Mouse (Mus musculus): ENCODE measurements around the gene Slc22a23. TPM values are rescaled to one million over a fixed set of nuclear protein-coding genes. Genes with fewer than 3 reads are reported as not detected.
A peak's percentile ranks its signal among the peaks of the same experiment; 100 is the strongest.

The Slc22a23 gene
- polyA plus RNA-seq, 1 experiment from 2014 or later, result 18.1 TPM

DNA sequence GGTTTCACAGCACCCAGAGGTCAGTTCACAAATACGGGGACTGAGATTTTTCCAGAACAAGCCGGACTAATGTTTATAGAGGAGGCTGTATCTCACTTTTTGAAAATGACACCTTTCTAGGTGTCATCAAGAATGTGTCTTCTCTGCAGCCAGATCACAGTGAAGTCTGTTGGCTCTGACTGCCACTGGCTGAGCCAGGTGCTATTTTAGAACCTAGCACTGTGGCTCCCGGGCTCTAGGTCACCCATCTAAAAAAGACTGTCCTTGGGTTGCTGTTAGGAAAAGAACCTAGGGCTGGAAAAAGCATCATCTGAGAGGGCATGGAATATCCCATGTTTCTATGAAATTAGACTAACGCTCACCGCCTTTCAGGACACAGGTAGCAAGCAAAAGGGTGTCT lies 10.7 kb upstream of the Slc22a23 start:
- ATAC-seq (replicated peaks), result no peak
- Histone ChIP-seq H3K4me2 (no peak overlapping the region), H3K9me3 (no peaks in the 10 kb centered on the region), H3K27me3 (replicated peaks) (no peaks in the 10 kb centered on the region), H3K4me1 (no peaks in the 10 kb centered on the region), H3K36me3 (replicated peaks) (no peaks in the 10 kb centered on the region), H3K27ac (no peak overlapping the region), H3K4me3 (no peak overlapping the region), H3K9ac (no peak overlapping the region)
- WGBS, result 96% methylated on average over 5 of the region's 5 CpGs

DNA sequence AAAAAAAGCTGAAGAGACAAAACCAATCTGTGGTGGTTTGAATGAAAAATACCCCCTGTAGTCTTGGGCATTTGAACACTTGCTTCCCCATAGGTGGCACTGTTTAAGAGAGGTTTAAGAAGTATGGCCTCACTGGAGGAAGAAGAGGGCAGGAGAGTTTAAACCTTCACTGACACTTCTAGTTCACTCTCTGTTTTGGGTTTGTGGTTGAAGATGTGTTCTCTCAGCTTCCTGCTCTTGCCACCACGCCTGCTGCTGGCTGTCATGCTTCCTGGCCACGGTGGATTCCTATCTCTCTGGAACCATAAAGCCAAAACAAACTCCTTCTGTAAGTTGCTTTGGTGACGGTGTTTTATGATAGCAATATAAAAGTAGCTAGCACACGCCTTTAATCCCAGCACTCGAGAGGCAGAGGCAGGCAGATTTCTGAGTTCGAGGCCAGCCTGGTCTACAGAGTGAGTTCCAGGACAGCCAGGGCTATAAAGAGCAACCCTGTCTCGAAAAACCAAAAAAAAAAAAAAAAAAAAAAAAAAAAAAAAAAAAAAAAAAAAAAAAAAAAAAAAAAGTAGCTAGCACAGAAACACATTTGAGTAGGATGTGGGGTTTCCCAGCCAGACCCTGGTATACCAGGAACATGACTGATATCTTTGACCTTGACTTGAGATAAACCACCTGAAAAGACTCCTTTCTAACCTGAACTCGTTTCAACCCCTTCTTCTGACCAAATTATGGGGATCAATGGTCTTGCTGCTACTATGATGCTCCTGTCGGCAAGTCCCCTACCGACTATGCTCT lies 10.0 kb upstream of the Slc22a23 start:
- WGBS, result 93% methylated on average over 10 of the region's 10 CpGs
- H3K4me2 ChIP-seq, result no peak overlapping the region
- ATAC-seq (replicated peaks), result no peak

DNA sequence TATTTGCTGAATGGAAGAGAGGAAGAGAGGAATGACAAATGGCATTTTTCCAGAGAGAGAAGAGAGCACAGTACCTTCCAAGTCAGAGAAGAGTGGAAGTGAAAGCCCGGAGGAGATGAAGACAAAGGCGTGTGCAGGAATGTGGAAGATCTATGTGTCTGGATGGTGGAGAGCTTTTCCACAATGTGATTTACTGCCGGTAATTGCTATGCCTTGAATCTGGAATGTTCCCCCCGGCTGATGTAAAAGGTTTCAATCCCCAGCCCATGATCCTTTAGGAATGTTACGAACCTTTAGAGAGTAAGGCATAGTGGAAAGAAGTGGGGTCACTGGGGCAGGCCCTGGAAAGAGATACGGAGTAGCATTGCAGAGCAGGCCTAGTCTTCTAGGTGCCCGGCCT lies 8.3 kb upstream of the Slc22a23 start:
- no peak overlapping the region for H3K27ac ChIP-seq
- no peaks in the 10 kb centered on the region for H3K36me3 ChIP-seq (replicated peaks)
- H3K4me2 ChIP-seq, result no peak overlapping the region
- no peak overlapping the region for H3K9ac ChIP-seq
- 87% methylated on average over 7 of the region's 7 CpGs for WGBS
- no peak for ATAC-seq (replicated peaks)
- no peaks in the 10 kb centered on the region for H3K9me3 ChIP-seq
- no peak overlapping the region for H3K4me3 ChIP-seq
- H3K27me3 ChIP-seq (replicated peaks), result no peaks in the 10 kb centered on the region
- no peaks in the 10 kb centered on the region for H3K4me1 ChIP-seq

More for the DNA sequence above, 10.0 kb upstream of the Slc22a23 start:
- no peak overlapping the region for H3K27ac ChIP-seq
- no peaks in the 10 kb centered on the region for H3K27me3 ChIP-seq (replicated peaks)
- H3K4me3 ChIP-seq, result no peak overlapping the region
- no peaks in the 10 kb centered on the region for H3K4me1 ChIP-seq
- no peaks in the 10 kb centered on the region for H3K36me3 ChIP-seq (replicated peaks)
- H3K9me3 ChIP-seq, result no peaks in the 10 kb centered on the region
- no peak overlapping the region for H3K9ac ChIP-seq

DNA sequence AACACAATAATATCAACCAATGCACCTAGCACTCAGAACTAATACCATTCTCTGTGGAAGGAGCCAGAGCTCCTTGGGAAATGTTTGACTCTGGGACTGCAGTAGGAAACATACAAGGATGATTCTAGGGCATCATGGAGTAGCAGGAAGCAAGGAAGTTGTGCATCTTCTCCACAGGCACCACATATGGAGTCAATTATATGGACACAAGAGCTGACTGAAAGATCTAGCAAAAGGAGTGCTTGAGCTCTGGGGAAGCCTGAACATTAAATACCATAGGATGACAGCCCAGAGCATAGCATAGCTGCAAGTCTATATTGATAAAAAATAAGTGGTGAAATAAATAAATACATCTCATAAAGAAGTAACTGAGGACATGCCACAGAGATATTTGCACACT lies 6.5 kb upstream of the Slc22a23 start:
- H3K36me3 ChIP-seq (replicated peaks), result no peaks in the 10 kb centered on the region
- H3K4me1 ChIP-seq, result no peaks in the 10 kb centered on the region
- H3K27me3 ChIP-seq (replicated peaks), result no peaks in the 10 kb centered on the region
- no peak for ATAC-seq (replicated peaks)
- H3K4me2 ChIP-seq, result no peak overlapping the region
- no peak overlapping the region for H3K27ac ChIP-seq
- no peak overlapping the region for H3K9ac ChIP-seq
- no peak overlapping the region for H3K4me3 ChIP-seq
- no peaks in the 10 kb centered on the region for H3K9me3 ChIP-seq

DNA sequence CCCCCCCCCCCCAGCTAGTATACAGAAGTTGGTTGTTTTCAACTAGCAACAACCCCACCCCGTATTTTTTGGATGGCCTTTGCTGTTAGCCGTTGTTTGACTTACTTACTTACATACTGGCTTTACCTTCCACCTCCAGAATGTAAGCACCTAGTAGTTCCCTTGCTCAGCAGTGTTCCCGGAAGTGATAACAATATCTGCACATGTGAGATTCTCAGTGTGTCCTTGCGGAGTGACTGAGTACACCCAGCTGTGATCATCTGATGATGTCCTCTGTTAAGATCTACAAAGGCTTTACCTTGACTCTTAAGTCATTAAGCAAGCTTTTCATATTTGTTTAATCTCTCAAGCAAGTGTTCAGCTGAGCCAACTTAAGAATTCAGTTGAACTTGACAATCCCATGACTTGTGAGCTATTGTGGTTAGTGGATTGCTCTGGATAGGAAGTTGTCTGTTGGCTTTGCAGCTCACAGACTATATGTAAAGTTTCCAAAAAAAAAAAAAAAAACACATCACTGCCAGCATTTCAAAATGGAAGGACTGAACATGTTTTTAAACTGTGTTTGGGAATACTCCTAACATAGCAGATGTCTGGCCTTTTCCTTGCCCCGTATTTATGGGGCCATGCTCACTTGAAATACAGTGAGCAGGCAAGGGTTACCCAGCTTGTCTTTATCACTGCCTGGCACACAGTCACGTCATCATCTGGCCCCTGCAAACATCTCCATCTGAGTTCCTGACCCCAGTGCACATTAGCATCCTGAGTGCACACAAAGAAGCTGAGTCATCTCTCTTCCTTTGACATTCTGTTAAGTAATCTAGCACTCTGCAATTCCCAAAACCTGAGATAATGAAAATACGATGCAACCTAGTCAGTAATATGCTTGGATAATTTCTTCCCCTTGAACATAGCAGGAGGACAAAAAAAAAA lies 3.2 kb upstream of the Slc22a23 start:
- no peak for ATAC-seq (replicated peaks)

DNA sequence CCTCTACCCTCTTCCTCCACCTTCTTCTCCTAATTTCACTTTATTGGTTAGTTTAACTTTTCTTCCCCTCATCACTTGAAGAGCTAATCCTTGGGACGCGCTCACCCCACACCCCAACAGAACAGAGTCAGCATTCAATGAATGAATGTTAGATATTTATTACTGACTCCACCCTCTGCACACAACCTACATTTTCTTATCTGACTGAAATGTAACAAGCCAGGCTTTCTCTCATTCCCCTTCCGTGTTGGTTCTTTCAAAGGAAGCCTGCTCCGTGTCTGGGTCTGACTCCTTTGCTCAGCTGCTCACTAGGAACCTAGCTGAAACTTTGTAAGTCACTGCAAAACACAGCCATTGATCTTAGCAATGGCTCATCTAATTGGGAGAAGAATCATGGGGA lies 1.8 kb upstream of the Slc22a23 start:
- ATAC-seq (replicated peaks), result no peak
- no peaks in the 10 kb centered on the region for H3K27me3 ChIP-seq (replicated peaks)
- no peaks in the 10 kb centered on the region for H3K9me3 ChIP-seq
- no peak overlapping the region for H3K9ac ChIP-seq
- H3K27ac ChIP-seq, result no peak overlapping the region
- no peak overlapping the region for H3K4me2 ChIP-seq
- peaks cover 28% of the 10 kb centered on the region for H3K4me1 ChIP-seq
- no peaks in the 10 kb centered on the region for H3K36me3 ChIP-seq (replicated peaks)
- 52% methylated on average over 4 of the region's 4 CpGs for WGBS
- no peak overlapping the region for H3K4me3 ChIP-seq

More for the DNA sequence above, 3.2 kb upstream of the Slc22a23 start:
- Histone ChIP-seq H3K4me1 (peaks cover 13% of the 10 kb centered on the region), H3K9ac (no peak overlapping the region), H3K4me2 (no peak overlapping the region), H3K9me3 (no peaks in the 10 kb centered on the region), H3K4me3 (no peak overlapping the region), H3K27me3 (replicated peaks) (no peaks in the 10 kb centered on the region), H3K36me3 (replicated peaks) (no peaks in the 10 kb centered on the region), H3K27ac (no peak overlapping the region)
- 69% methylated on average over 7 of the region's 7 CpGs for WGBS

DNA sequence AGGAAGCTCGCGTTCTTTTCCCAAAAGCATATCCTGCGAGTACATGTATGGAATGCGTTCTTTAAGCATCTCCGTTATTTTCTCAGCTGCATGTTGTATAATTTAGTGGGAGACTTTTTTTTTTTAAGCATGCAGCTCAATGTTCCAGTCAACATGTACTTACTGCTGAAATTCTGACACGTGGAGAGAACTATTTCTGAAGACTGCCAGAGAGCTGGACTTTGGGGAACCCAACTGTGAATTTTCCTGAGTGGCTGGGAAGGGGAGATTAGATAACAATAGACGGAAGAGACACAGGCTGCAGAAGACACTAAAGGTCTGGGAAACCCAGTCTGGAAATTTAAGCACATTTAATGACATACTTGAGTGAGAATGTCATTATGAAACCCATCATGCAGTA lies 1.3 kb upstream of the Slc22a23 start:
- H3K27ac ChIP-seq, result peak overlapping the region; percentile 90
- no peaks in the 10 kb centered on the region for H3K27me3 ChIP-seq (replicated peaks)
- H3K4me1 ChIP-seq, result peaks cover 32% of the 10 kb centered on the region
- peak overlapping the region; percentile 65 for H3K4me2 ChIP-seq
- no peak overlapping the region for H3K9ac ChIP-seq
- peak overlapping the region; percentile 62; the same call in 1 of the 2 replicates for H3K4me3 ChIP-seq
- H3K36me3 ChIP-seq (replicated peaks), result no peaks in the 10 kb centered on the region
- 36% methylated on average over 7 of the region's 7 CpGs for WGBS
- ATAC-seq (replicated peaks), result no peak
- H3K9me3 ChIP-seq, result no peaks in the 10 kb centered on the region

DNA sequence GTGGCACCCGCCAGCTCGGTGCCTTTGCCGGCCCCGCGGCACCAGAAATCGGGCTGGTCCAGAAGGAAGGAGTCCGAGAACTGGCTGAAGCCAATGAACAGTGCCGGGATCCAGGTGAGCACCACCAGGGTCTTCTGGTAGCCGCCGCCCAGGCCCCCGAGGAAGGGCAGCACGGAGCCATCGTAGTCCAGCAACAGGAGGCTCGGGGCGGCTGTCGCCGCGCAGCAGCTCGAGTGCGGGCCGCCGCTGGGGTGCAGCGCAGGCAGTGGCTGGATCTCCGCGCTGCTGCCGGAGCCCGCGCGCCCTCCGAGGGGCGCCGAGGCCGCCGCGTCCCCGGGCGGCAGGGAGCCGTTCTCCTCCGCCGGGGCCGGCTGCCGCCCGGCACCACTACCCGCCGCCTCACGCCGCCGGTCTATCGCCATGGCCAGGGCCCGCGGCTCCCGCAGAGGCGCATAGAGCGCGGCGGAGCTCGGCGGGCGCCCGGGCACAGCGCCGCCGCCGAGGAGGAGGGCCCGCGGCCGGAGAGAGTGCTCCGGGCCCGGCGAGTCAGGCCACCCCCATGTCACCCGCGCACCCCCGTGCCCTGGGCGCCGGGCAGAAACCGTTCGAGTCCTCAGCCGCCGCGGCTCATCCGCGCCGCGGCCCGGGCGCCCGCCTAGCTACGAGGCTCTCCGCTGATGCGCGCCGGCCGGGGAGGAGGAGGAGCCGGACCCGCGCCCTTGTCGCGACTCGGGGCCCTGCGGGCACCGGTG lies 430 bp downstream of the Slc22a23 start:
- 0% methylated on average over 92 of the region's 101 CpGs for WGBS

DNA sequence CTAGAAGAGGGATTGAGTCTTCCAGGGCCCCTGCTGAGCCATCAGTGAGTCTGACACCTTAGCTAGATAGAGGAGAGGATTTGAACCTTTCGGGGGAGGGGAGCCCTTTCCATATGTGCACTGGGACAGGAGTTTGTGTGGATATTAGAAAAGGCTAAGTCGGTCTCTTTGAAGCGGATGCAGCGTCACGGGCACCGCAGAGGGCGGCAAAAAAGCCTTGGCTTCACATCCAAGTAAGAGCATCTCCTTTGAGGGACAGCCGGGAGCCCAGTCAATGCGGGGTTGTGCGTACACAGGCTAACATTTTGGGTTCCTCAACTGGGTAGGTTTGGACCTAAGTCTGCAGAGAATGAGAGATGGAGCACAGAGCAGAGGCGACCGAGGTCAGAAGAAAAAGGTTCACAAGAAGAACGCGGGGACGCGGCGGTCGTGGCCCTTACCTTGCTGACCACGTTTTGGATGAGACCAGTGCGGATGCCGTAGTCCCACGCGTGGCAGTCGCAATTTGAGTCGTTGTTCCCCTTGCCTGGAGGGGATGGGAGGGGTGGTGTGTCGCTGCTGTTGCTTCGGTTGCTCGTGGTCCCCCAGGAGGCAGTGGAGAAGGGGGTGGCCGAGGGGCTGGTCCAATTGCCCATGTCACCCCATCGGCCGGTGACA lies 1.1 kb downstream of the Slc22a23 start:
- H3K36me3 ChIP-seq (replicated peaks), result no peaks in the 10 kb centered on the region
- peaks cover 45% of the 10 kb centered on the region for H3K4me1 ChIP-seq
- peak overlapping the region; percentile 62 for H3K4me3 ChIP-seq
- WGBS, result under 1% methylated on average over 31 of the region's 31 CpGs
- H3K27me3 ChIP-seq (replicated peaks), result no peaks in the 10 kb centered on the region
- peak overlapping the region; percentile 65 for H3K4me2 ChIP-seq
- H3K9me3 ChIP-seq, result no peaks in the 10 kb centered on the region
- H3K27ac ChIP-seq, result peak overlapping the region; percentile 90
- H3K9ac ChIP-seq, result peak overlapping the region; percentile 83
- ATAC-seq (replicated peaks), result peak; percentile 15

More for the DNA sequence above, 430 bp downstream of the Slc22a23 start:
- Histone ChIP-seq H3K9ac (peak overlapping the region; percentile 83), H3K4me2 (peak overlapping the region; percentile 65), H3K4me1 (peaks cover 45% of the 10 kb centered on the region), H3K9me3 (no peaks in the 10 kb centered on the region), H3K27me3 (replicated peaks) (no peaks in the 10 kb centered on the region), H3K27ac (peak overlapping the region; percentile 90), H3K4me3 (peak overlapping the region; percentile 62), H3K36me3 (replicated peaks) (no peaks in the 10 kb centered on the region)
- ATAC-seq (replicated peaks), result peak; percentile 70

DNA sequence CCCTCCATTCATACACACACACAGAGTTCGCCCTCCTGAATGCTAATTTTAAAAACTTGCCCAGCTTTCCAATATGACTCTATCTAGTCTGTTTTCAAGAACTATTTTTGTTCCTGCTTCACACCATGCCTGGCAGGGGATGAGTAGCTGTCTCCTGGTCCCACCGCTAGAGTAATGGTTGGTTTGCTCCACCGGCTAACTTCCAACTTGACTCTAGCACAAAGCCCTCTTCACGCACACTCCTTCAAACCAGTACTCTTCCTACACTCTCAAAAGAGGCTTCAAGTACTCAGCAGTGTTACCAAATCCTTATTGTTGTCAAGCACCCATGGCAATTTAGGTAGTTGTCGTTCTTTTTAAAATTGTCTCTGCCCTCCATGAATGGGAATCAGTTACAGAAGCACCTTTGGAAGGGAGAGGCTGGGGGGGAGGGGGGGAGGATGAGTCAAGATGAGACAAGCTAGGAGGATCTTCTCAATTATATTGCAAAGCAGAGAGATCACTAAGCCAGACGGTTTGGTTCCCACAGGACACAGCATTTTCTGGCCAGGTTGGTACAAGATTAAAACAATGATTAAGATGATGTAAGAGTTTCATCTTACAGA lies 2.6 kb downstream of the Slc22a23 start:
- Histone ChIP-seq H3K4me1 (peaks cover 49% of the 10 kb centered on the region), H3K36me3 (replicated peaks) (no peaks in the 10 kb centered on the region), H3K4me3 (peak overlapping the region; percentile 62), H3K27me3 (replicated peaks) (no peaks in the 10 kb centered on the region), H3K9ac (peak overlapping the region; percentile 83; the same call in 1 of the 2 replicates), H3K4me2 (peak overlapping the region; percentile 65), H3K9me3 (no peaks in the 10 kb centered on the region), H3K27ac (no peak overlapping the region)
- no peak for ATAC-seq (replicated peaks)
- 10% methylated on average over 6 of the region's 6 CpGs for WGBS

DNA sequence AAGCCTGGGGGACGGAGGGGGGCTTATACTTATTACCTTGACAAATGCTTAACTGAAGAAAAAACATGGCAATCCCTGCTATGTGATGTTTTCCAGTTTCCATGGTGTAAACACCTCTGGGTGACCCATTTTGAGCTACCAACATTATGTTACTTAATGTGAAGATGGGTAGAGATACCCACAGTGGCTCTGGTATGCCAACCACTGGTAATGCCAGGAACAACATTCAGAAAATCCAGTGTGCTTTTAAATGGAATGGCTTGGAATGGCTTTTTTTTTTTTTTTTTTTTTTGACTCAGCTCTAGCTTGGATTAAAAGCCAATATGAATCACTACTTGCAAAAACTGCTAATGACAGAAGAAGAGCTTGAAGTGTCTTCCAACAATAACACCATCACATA lies 8.1 kb downstream of the Slc22a23 start:
- Histone ChIP-seq H3K4me3 (no peak overlapping the region), H3K4me1 (peaks cover 28% of the 10 kb centered on the region), H3K9me3 (no peaks in the 10 kb centered on the region), H3K27ac (no peak overlapping the region), H3K36me3 (replicated peaks) (no peaks in the 10 kb centered on the region), H3K27me3 (replicated peaks) (no peaks in the 10 kb centered on the region), H3K9ac (no peak overlapping the region), H3K4me2 (no peak overlapping the region)
- WGBS, result 91% methylated on average over 1 of the region's 1 CpGs
- no peak for ATAC-seq (replicated peaks)

All from midbrain, embryonic 15.5 days (tissue).